Mouse (Mus musculus) liver, adult 2 months (tissue): ENCODE results near the gene Aff2.

Experiments used
- CTCF ChIP-seq: fragments of 200-500 bp; IDR thresholded peaks from 2 replicates; pipeline ENCODE4 v1.5.1; 2011; ENCODE audit warnings: low read depth, low read length, control low read depth
- POLR2A ChIP-seq: fragments of 200-500 bp; IDR thresholded peaks from 2 replicates; pipeline ENCODE4 v1.6.1; 2011; ENCODE audit warnings: low read length, control low read depth; ENCODE audit not compliant: insufficient read depth; ENCODE audit errors: extremely low read depth

DNA sequence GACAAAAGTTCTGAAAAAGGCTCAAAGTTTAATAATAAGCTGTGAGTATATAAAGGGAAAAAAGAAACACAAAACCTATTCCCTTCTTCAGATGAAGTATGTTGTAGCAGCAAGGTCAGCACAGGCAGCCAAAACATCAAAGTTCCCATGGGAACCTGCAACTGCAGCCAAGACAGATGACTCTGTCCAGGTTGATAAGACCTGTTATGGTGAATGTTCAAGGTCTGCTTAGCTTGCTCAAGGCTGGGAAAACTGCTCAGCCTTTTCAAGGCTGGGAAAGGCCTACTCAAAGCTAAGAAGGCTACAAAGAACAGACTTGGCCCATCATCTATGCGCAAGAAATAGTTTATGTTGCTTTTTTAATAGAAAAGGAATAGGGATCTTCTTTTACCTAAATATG, 315.6 kb downstream of the Aff2 start:
- no peak for TF ChIP-seq CTCF
- no peak for TF ChIP-seq POLR2A
